26 mouse cellular contexts compared by ENCODE assay signal in the genomic region with DNA sequence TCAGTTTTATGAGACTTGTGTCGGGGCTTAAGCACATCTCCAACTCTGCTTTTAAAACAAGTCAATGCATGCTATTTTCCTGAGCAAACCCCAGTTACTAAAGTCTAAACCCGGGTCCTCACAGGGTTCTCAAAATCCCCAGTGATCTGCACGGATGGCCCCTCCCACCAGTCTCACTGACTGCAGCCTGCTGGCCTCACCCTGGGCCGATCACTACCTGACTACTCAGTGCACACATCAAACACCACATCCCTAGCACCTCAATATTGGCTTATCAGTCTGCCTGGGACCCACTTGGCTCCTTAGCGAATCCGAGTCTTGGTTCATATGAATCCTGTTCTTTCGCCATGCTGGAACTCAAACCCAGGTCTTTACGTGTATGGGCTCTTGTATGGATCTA. TPM values are rescaled to one million over a fixed set of nuclear protein-coding genes. Genes with fewer than 3 reads are reported as not detected.
"Had no signal": no experiment of that assay in that cellular context is flagged by ENCODE, and none has a peak within 500 bp of the region (broad histone marks: within the 10 kb centered on the region; RNA-seq: fewer than 3 reads in every experiment).

No protein-coding gene starts in this region.

- DNase-seq: gastrocnemius, postnatal 14 days; gastrocnemius, postnatal 36 days; heart, adult 18-20 months; heart, postnatal 14 days; heart, postnatal 36 days; kidney, adult 18-20 months; kidney, adult 8-10 months; kidney, postnatal 25 days; kidney, postnatal 4 days; left cerebral cortex, postnatal 4 days had no signal

- H3K9ac ChIP-seq: heart, embryonic 13.5 days; heart, embryonic 15.5 days; hindbrain, embryonic 13.5 days; hindbrain, embryonic 15.5 days; limb, embryonic 13.5 days; limb, embryonic 15.5 days; liver, embryonic 12.5 days; liver, embryonic 14.5 days had no signal

- H3K27ac ChIP-seq: heart, embryonic 13.5 days; heart, embryonic 15.5 days; hindbrain, embryonic 13.5 days; hindbrain, embryonic 15.5 days; hindbrain, postnatal 0 days; kidney, postnatal 0 days; layer of hippocampus, adult 2 months; left cerebral cortex, adult 2 months; limb, embryonic 13.5 days; limb, embryonic 15.5 days; liver, embryonic 12.5 days; liver, embryonic 14.5 days had no signal

- ATAC-seq: hindbrain, postnatal 0 days; inflammation-experienced regulatory T-cells, adult 6 months; intestine, embryonic 16.5 days; liver, embryonic 12.5 days had no signal

- H3K4me3 ChIP-seq: heart, embryonic 13.5 days; heart, embryonic 15.5 days; hindbrain, embryonic 13.5 days; hindbrain, embryonic 15.5 days; limb, embryonic 13.5 days; limb, embryonic 15.5 days; liver, embryonic 12.5 days had no signal

- H3K27me3 ChIP-seq: heart, embryonic 13.5 days; heart, embryonic 15.5 days; hindbrain, embryonic 13.5 days; hindbrain, embryonic 15.5 days; limb, embryonic 13.5 days; limb, embryonic 15.5 days; liver, embryonic 12.5 days had no signal

- H3K9me3 ChIP-seq: heart, embryonic 13.5 days; heart, embryonic 15.5 days; hindbrain, embryonic 13.5 days; hindbrain, embryonic 15.5 days; limb, embryonic 13.5 days; limb, embryonic 15.5 days; liver, embryonic 12.5 days had no signal

- H3K36me3 ChIP-seq: heart, embryonic 13.5 days; heart, embryonic 15.5 days; hindbrain, embryonic 13.5 days; hindbrain, embryonic 15.5 days; limb, embryonic 13.5 days; limb, embryonic 15.5 days; liver, embryonic 12.5 days had no signal

- H3K4me2 ChIP-seq: heart, embryonic 11.5 days; heart, embryonic 13.5 days; heart, embryonic 15.5 days; hindbrain, embryonic 13.5 days; limb, embryonic 13.5 days; limb, embryonic 15.5 days; liver, embryonic 12.5 days had no signal

RNA-seq across cellular contexts. Expression of a gene that starts 2.6 kb away (rescaled TPM):
- polyA plus RNA-seq: liver, adult 2 months had no signal
